Mouse (Mus musculus): ENCODE measurements around the gene Flywch2. TPM values are rescaled to one million over a fixed set of nuclear protein-coding genes. Genes with fewer than 3 reads are reported as not detected.
A peak's percentile ranks its signal among the peaks of the same experiment; 100 is the strongest.

Gene Flywch2
- total RNA-seq (2015; ENCODE audit: low replicate concordance) (not detected in 2 replicates), total RNA-seq (2017; ENCODE audit: low replicate concordance) (not detected in 2 replicates)

DNA sequence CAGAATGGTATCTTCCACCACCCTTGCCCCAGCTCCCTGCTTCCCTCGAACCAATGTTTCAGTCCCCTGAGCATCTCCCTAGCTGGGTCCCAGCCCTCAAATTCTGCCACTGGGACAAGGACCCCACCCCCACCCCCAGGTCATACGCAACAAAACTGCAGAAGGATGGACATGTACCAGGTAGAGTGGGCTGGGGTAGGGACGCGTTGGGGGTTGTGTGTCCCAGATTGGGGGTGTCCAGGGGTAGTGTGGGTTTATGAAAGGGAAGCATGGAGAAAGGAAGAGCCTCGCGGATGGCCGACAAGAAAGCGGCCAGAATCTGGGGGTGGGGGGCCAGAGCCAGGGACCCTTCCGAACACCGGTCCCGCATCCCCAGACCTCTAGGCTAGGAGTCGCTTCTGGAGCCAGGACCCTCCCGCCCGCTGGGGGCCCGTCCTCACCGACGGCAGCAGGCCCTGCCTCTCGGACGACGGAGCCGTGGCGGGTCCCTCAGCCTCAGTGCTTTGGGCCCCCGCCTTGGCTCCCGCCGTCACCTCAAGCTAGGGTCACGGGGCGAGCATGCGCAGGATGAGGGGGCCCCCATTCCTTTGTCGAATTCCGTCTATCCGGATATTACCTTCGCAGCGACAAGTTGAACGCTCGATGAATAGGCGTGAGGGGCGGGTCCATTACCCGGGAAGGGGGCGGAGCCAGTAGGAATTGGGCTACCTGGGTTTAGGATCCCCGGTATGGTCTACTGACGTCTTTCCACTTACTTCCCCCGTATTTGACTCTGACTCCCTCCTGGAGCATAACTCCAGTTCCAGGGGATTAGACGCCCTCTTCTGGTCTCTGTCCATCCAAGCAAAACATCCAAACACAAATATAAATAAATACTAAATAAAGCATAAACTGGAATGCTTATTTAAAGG is at the start of gene Flywch2:
TSS of gene Flywch2 (minus strand) at position 521 of the 911 bp plus-strand sequence.
- ATAC-seq (replicated peaks; ENCODE audit: low FRiP score, poor library complexity, severe bottlenecking) = peak; percentile 72

DNA sequence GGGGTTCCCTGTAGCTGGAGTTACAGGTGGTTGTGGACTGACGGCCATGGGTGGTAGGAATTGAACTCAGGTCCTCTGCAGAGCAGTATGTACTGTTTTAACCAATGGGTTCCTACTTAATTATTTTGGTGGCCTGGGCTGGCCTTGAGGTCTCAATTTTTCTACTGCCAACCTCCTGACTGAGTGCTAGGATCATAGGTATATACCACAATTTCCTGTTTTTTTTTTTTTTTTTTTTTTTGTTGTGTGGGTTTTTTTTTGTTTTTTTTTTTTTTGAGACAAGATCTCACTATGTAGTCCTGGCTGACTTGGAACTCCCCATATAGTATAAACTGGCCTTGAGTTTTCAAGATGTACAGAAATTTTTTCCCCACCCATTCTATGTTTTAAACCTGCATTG is 45.3 kb upstream of the Flywch2 start:
- no peak for ATAC-seq (replicated peaks; ENCODE audit: low FRiP score, poor library complexity, severe bottlenecking)

DNA sequence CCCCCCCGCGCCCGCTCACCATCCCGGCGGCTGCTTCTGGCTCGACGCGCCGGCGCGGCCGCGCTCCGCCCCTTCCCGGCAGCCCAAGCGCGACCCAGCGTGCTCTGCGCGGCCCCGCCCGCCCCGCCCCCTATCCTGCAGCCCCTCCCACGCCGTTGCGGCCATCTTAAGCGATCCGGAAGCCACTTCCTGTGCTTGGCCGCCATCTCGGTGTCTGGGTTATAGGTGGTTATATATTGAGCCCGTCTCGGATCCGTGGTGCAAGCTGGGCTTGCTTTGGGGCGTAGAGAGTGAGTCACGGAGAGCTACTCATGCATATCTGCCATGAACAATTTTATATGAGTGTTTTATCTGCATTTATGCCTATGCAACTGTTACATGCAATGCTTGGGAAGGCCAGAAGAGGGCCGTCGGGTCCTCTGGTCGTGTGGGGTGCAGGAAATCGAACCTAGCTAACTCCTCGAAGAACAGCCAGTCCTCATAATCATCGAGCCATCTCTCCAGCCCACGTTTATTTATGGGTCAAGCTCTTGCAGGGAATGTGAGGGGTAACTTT is 43.3 kb upstream of the Flywch2 start, which contains the start of gene Elob:
TSS of gene Elob (minus strand) at position 73 of the 556 bp plus-strand sequence.
- ATAC-seq (replicated peaks; ENCODE audit: low FRiP score, poor library complexity, severe bottlenecking) = peak; percentile 90

DNA sequence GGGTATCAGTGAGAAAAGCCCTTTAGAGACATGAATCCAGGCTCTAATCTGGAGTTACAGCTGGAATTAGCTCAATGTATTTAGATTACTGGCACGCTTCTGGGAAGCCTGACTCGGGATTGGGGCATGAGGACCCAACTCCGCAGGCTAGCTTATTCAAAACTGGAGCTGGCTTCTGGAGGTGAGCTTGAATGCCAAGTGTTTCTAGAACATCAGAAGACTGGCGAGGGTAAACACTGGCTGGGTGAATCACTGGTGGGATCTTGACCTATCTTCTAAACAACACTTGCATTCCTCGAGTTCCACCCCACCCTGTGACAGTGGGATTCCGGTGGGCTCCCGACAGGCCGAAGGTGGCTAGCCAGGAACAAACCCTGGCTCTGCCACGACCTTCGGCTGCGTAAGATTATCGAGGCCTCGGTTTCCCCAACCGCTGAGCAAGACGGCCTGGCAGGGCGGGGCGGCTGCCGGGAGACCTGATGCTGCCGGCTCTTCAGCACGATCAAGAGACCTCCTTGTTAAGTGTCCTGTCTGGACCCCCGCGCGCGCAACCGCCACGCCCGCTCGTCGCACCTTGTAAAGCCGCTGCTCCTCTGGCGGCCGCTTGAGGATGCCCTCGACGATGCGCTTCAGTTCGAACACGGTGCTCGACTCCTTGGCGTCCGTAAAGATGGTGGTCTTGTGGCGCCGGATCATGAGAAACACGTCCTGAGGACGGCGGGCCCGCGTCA is 42.6 kb upstream of the Flywch2 start:
- ATAC-seq (replicated peaks; ENCODE audit: low FRiP score, poor library complexity, severe bottlenecking) = peak; percentile 78

DNA sequence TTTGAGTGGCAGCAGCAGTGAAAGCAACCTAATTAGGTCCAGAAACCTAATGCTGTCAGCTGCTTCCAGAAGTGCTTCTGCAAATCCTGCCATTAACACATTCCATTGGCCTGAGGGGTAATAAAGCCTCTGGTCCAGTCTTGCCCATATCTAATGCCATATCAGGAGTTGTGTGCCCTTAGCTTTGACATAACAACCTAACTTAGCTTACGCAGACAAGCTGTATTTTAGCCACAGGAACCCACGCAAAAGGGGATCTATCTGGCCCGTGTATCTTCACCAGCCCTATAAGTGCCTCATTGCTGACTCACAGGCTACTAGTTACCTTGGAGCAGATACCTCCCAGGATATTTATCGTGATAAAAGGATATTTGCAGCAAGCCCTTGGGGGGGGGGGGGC is 39.7 kb upstream of the Flywch2 start:
- ATAC-seq (replicated peaks; ENCODE audit: low FRiP score, poor library complexity, severe bottlenecking) = no peak

DNA sequence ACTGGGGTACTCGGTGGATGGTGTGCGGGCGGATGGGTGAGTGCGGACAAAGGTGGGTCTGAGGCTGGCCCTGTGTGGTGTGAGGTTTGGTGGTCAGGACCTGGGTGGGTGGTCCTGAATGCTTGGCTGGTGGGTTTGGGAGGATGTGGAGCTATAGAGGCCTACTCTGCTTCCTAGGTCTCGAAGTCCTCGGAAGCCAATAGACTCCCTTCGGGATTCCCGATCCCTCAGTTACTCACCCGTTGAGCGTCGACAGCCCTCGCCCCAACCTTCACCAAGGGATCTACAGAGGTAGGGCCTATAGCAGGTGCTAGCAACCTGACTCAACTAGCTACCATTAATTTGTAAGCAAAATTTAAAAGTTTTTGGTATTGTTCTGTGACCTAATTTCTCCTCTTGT is 37.7 kb upstream of the Flywch2 start:
- no peak for ATAC-seq (replicated peaks; ENCODE audit: low FRiP score, poor library complexity, severe bottlenecking)

DNA sequence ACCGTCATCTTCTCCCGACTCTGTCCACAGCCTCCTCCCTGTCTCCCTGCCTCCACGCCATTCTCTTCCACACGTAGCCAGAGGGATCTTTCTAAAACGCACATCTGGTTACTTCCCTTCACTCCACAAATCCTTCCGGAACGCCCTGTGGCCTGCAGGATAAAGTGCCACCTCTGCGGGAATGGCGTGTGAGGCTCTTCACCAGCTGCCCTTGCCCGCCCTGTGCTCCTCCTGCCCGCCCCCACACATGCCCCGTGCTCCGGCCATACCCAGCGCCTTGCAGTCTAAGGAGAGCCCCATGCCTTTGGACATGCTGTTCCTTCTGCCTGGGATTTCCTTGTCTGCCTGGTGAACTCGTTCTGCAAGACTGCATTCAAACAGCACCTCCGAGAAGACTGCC is 37.1 kb upstream of the Flywch2 start:
- no peak for ATAC-seq (replicated peaks; ENCODE audit: low FRiP score, poor library complexity, severe bottlenecking)

DNA sequence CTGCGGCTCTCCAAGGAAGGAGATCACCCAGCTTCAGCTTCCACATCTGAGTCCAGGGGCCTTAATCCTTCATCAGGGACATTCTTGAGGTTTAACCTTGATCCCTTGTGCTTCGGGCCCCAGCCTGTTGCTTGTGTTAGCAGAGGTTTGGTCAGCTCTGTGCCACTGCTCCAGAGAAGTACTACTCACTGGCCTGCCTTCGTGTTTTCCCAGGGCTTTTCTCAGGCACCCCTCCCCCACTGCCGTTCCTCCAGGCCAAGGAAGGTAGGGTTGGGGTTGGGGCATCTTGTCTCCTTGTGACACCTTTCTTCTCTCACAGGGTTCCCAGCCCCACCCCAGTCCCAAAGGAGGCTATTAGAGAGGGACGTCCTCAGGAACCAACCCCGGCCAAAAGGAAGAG is 36.2 kb upstream of the Flywch2 start:
- no peak for ATAC-seq (replicated peaks; ENCODE audit: low FRiP score, poor library complexity, severe bottlenecking)

DNA sequence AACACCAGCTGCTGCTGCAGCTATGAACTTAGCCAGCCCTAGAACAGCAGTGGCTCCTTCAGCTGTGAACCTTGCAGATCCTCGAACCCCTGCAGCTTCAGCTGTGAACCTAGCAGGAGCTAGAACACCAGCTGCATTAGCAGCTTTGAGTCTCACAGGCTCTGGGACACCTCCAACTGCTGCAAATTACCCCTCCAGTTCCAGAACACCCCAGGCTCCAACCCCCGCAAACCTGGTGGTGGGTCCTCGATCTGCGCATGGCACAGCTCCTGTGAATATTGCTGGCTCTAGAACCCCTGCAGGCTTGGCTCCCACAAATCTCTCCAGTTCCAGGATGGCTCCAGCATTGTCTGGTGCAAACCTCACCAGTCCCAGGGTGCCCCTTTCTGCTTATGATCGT is 34.9 kb upstream of the Flywch2 start:
- ATAC-seq (replicated peaks; ENCODE audit: low FRiP score, poor library complexity, severe bottlenecking) = no peak

DNA sequence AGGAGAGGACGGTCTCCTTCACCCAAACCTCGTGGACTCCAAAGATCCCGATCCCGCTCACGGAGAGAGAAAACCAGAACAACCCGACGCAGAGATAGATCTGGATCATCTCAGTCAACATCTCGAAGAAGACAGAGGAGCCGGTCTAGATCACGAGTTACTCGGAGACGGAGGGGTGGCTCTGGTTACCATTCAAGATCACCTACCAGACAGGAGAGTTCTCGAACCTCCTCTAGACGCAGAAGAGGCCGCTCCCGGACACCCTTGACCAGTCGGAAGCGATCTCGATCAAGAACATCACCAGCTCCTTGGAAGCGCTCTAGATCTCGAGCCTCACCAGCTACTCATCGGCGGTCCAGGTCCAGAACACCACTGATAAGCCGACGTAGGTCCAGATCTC is 33.4 kb upstream of the Flywch2 start:
- no peak for ATAC-seq (replicated peaks; ENCODE audit: low FRiP score, poor library complexity, severe bottlenecking)

DNA sequence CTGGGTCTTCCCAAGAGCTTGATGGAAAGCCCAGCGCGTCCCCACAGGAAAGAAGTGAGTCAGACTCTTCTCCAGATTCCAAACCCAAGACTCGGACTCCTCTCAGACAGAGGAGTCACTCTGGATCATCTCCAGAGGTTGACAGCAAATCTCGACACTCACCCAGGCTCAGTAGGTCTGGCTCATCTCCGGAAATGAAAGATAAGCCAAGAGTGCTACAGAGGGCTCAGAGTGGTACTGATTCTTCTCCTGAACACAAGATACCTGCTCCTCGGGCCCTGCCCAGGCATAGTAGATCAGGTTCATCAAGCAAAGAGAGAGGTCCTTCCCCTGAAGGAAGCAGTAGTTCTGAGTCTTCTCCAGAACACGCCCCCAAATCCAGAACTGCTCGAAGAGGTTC is 32.7 kb upstream of the Flywch2 start:
- no peak for ATAC-seq (replicated peaks; ENCODE audit: low FRiP score, poor library complexity, severe bottlenecking)

DNA sequence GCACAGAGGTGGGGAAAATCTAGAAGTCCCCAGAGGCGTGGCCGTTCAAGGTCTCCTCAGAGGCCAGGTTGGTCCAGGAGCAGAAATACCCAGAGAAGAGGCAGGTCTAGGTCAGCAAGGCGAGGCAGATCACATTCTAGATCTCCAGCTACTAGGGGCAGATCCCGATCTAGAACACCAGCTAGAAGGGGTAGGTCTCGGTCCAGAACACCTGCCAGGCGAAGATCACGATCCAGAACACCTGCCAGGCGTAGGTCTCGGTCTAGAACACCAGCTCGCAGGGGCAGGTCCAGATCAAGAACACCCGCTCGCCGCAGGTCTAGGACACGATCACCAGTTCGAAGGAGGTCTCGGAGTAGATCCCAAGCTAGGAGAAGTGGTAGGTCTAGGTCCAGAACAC is 29.8 kb upstream of the Flywch2 start:
- no peak for ATAC-seq (replicated peaks; ENCODE audit: low FRiP score, poor library complexity, severe bottlenecking)

DNA sequence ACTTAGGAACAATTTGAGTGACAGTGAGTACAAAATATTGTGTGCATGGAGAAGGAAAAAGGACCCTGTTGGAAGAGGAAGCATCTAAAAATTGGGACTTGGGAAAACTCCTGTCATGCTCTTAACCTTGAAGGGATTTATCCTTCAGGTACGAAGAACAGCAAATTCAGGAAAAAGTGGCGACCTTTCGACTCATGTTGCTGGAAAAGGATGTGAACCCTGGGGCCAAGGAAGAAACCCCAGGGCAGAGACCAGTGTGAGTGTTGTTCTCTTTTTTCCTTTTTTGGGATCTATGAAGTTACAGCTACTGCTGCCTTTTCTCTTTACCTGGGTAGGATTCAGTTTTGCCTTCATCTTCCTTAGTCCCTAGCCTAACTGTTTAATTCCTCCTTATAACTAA is 22.0 kb upstream of the Flywch2 start:
- no peak for ATAC-seq (replicated peaks; ENCODE audit: low FRiP score, poor library complexity, severe bottlenecking)

DNA sequence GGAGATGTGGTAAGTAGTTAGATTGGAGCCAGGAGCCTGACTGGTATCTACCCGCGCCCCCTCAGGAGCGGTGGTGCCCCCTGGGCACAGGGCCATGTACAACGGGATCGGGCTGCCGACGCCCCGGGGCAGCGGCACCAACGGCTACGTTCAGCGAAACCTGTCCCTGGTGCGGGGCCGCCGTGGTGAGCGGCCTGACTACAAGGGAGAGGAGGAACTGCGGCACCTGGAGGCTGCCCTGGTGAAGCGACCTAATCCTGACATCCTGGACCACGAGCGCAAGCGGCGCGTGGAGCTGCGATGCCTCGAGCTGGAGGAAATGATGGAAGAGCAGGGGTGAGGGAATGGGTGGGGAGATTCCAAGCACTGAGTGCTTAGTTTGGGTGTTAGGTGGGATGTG is 21.0 kb upstream of the Flywch2 start:
- ATAC-seq (replicated peaks; ENCODE audit: low FRiP score, poor library complexity, severe bottlenecking) = no peak

DNA sequence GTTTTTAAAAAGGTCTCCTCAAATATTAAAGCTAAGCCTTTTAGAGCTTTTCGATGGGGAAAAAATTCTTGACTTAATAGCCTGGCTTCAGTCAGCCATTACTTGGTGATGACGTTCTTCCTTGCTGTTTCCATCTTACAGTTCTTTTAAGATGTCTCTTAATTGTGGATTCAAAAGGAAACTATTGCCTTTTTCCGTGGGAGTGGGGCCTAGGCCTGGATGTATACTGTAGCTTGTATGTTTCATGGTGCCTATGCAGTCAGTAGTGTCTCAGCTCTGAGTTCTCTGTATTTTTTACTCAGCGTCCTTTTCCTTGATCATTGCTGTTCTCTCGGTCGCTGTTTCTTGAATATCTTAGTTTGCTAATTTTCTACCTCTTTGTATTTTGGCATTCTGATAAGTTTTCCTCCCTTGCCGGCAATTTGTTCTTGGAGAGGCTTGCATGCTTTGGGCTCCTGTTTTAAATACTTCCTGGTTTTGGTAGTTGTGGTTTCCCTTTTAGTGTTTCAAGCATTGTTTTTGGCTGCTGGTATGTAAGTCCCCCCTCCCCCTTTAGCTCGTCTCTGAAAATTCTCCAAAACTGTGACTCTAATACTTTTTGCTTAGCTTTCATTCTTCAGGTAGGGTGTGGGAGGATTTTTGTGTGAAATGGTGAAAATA is 18.7 kb upstream of the Flywch2 start:
- no peak for ATAC-seq (replicated peaks; ENCODE audit: low FRiP score, poor library complexity, severe bottlenecking)

DNA sequence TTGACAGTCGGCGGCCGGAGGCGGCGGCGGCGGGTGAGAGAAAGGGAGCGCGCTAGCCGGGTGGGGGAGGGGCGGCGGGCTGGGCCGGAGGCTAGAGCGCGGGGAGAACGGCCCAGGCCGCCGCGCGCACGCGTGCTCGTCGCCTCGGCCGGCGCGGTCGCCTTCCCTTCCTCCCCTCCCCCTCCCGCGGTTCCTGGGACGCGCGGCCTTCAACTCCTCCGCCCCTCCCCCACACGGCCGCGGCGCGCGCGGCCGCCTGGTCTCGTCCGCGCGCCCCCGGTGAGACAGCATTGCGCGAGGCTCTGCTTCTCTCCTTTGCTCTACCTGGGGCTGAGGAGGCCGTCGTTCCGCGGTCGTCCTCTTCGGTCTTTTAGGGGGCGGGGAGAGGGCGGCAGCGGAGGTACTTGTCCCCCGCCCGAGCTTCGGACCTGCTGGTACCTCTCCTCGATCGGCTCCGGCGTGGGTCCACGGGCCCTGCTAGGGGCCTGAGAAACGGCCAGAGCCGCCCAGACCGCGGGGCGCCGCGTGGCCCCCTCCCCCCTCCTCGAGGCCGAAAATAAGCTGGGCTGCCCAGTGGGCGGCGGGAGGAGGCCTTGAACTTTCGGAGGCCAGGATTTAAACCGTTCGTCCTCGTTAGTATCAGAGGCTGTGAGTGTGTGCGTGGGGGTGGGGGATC is 17.6 kb upstream of the Flywch2 start:
- ATAC-seq (replicated peaks; ENCODE audit: low FRiP score, poor library complexity, severe bottlenecking) = peak; percentile 46

DNA sequence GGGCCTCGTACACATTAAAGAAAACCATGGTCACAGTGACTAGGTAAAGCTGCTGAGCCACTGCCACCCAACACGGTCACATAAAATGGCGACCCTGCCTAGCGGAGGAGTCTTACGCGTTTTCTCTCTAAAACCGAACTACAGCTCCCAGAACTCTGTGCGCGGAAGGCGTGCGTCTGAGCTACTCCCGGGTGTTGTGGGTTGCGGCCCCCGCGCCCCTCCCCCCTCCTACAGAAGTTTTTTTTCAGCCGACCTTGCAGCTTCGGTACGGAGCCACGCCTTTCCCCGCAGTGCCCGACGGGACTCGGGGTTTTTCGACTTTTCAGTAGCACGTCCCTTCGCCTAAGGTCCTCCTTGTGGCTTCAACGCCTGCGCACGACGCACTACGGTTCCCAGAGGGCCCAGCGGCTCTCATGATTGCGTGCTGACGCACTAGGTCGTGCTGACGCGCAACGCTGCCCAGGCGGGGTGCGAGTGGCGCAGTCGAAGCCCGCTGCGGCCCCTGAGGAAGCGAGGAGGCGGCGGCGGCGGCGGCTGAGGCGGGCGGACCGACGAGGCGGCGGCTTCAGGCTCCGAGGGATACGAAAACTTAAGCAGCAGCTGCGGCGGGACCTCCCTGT is 17.0 kb upstream of the Flywch2 start:
- peak; percentile 96 for ATAC-seq (replicated peaks; ENCODE audit: low FRiP score, poor library complexity, severe bottlenecking)

DNA sequence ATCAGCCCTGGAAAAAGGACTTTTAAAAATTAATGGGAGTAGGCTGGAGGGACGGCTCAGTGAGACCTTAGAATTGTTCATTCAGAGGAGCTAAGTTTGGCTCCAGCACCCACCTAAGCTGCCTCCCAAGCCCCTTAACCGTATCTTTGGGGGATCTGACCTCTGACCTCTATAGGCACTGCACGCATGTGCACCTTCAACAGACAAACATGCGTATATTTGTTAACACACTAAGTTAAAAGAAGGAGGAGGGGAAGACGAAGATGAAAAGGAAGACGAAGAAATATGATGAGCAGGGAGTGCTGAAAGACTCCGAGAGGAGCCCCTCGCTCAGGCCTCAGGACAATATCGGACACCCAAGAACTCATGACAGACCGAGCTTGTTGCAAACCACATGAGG is 15.7 kb upstream of the Flywch2 start:
- no peak for ATAC-seq (replicated peaks; ENCODE audit: low FRiP score, poor library complexity, severe bottlenecking)

DNA sequence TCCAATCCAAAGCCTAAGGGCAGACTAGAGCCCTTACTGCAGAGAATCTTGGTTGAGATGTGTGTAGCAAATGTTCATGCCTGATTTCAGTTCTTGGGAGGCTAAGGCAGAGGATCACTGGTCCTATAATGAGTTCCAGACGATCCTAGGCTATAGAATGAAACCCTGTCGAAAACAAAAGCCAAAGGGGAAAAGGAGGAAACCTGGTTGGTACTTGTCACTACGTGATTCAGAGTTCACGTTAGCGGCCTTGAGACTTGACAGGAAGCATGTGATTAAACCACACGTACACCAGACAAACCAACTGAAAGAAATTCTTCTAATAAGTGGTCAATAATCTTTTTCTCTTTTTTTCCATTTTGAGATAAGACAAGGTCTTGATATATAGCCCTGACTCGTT is 11.4 kb upstream of the Flywch2 start:
- ATAC-seq (replicated peaks; ENCODE audit: low FRiP score, poor library complexity, severe bottlenecking) = no peak
